Mouse (Mus musculus) kidney, adult 2 months (tissue): Measurements from ENCODE around the gene Kank2. TPM values are rescaled to one million over a fixed set of nuclear protein-coding genes. Genes with fewer than 3 reads are reported as not detected.
A peak's percentile ranks its signal among the peaks of the same experiment; 100 is the strongest.

ENCODE experiments used
- DNase-seq: peaks from one replicate; pipeline ENCODE4 v3.0.0; 2021
- H3K27ac ChIP-seq: fragments of 200-500 bp; 2 replicates; pipeline ENCODE4 v1.5.1; 2012; ENCODE audit warnings: low read depth, low read length, control low read depth, inconsistent platforms; ENCODE audit not compliant: insufficient read depth
- H3K27me3 ChIP-seq: fragments of 200-500 bp; replicated peaks from 2 replicates; pipeline ENCODE4 v1.6.1; 2012; ENCODE audit warnings: mild to moderate bottlenecking, moderate library complexity, low read length, inconsistent platforms; ENCODE audit not compliant: control insufficient read depth, insufficient read depth
- H3K36me3 ChIP-seq: fragments of 200-500 bp; 2 replicates; pipeline ENCODE4 v1.6.1; 2012; ENCODE audit warnings: mild to moderate bottlenecking, moderate library complexity, low read length, inconsistent platforms; ENCODE audit not compliant: control insufficient read depth, insufficient read depth
- H3K4me1 ChIP-seq: fragments of 200-500 bp; 2 replicates; pipeline ENCODE4 v1.6.1; 2011; ENCODE audit warnings: low read length; ENCODE audit not compliant: control insufficient read depth, insufficient read depth
- H3K4me3 ChIP-seq: fragments of 200-500 bp; 2 replicates; pipeline ENCODE4 v1.5.1; 2011; ENCODE audit warnings: mild to moderate bottlenecking, low read depth, low read length, control low read depth; ENCODE audit not compliant: insufficient read depth
- CTCF ChIP-seq: fragments of 200-500 bp; conservative IDR thresholded peaks from 2 replicates; pipeline ENCODE4 v1.5.1; 2011; ENCODE audit warnings: low read depth, mild to moderate bottlenecking, control low read depth, low read length, moderate library complexity, mixed read lengths; ENCODE audit not compliant: insufficient read depth, insufficient read length
- POLR2A ChIP-seq: fragments of 200-500 bp; IDR thresholded peaks from one replicate; pipeline ENCODE4 v1.6.1; 2011; ENCODE audit warnings: low read depth, low read length, control low read depth
- WGBS: fragments of 180-500 bp; shearing (Covaris S2); methylation state at CpG from one replicate; pipeline ENCODE4 v1.1.7; 2018; 5-methylcytosine and 5-hydroxymethylcytosine counted together
- polyA plus RNA-seq: library from polyadenylated mRNA; depleted of rRNA; stranded (reverse); fragments of >200 nt; gene quantifications from 2 replicates; pipeline ENCODE4 v1.2.3, GENCODE M21; 2012

Kank2 gene
- polyA plus RNA-seq, 1 experiment, result 21.8 TPM

GRCm38 (mm10) chr9:21841340-21841739 is 42.8 kb upstream of the Kank2 start:
- H3K4me1 ChIP-seq, result no peaks in the 10 kb centered on the region
- 94% methylated on average over 6 of the region's 6 CpGs for WGBS
- no peak overlapping the region for H3K27ac ChIP-seq
- DNase-seq, result no peak
- H3K27me3 ChIP-seq, result no peaks in the 10 kb centered on the region
- no peak overlapping the region for H3K4me3 ChIP-seq
- H3K36me3 ChIP-seq, result no peaks in the 10 kb centered on the region; the same call in 1 of the 2 replicates
- TF ChIP-seq CTCF (no peak), POLR2A (no peak)

DNA sequence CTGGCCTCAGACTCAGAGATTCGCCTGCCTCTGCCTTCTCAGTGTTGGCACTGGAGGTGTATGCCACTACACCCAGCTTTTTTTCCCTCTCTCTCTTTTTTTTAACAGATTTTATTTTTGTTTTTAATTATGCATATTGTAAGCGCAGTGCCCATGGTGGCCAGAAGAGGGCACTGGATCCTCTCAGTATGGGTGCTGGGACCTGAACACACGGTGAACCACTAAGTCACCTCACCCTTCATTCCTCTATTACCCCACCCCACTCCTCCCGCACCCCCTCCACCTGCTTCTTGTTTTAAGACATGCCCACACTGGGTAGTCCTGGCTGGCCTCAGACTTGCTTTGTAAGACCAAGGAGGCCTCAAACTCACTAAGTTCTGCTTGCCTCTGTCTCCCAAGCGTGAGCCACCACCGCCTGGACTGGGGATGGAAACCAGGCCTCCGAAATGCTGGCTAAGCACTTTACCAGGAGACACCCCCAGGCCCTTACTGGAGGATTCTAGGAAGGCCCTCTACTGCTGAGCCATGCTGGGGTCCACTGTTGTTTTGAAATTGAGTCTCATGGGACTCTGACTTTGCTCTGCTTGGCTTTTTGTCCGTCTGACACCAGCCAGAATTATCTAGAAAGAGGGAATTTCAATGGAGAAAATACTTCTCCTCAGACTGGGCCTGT is 41.7 kb upstream of the Kank2 start:
- Histone ChIP-seq H3K36me3 (no peaks in the 10 kb centered on the region; the same call in 1 of the 2 replicates), H3K27ac (no peak overlapping the region), H3K27me3 (no peaks in the 10 kb centered on the region), H3K4me3 (no peak overlapping the region), H3K4me1 (no peaks in the 10 kb centered on the region)
- peak; percentile 64 for DNase-seq
- TF ChIP-seq POLR2A (no peak), CTCF (peak; percentile 85)
- WGBS, result 58% methylated on average over 8 of the region's 8 CpGs

GRCm38 (mm10) chr9:21837690-21838089 is 39.1 kb upstream of the Kank2 start:
- H3K27ac ChIP-seq, result no peak overlapping the region
- H3K4me3 ChIP-seq, result no peak overlapping the region
- no peaks in the 10 kb centered on the region for H3K27me3 ChIP-seq
- no peaks in the 10 kb centered on the region for H3K36me3 ChIP-seq
- H3K4me1 ChIP-seq, result no peaks in the 10 kb centered on the region; the same call in 1 of the 2 replicates
- TF ChIP-seq POLR2A (no peak), CTCF (no peak)
- DNase-seq, result no peak
- 99% methylated on average over 2 of the region's 2 CpGs for WGBS

GRCm38 (mm10) chr9:21835258-21835912 is 36.8 kb upstream of the Kank2 start, which contains the start of gene Angptl8:
Gene Angptl8, plus strand, starts transcription at chr9:21835510.
- 47% methylated on average over 15 of the region's 15 CpGs for WGBS
- H3K27me3 ChIP-seq, result no peaks in the 10 kb centered on the region
- H3K4me1 ChIP-seq, result no peaks in the 10 kb centered on the region; the same call in 1 of the 2 replicates
- no peak within 1 kb of the TSS for H3K27ac ChIP-seq
- DNase-seq, result peak; percentile 87
- TF ChIP-seq CTCF, result no peak
- TF ChIP-seq POLR2A, result no peak
- H3K36me3 ChIP-seq, result no peaks in the 10 kb centered on the region
- H3K4me3 ChIP-seq, result peak within 1 kb of the TSS; percentile 13; the same call in 1 of the 2 replicates

DNA sequence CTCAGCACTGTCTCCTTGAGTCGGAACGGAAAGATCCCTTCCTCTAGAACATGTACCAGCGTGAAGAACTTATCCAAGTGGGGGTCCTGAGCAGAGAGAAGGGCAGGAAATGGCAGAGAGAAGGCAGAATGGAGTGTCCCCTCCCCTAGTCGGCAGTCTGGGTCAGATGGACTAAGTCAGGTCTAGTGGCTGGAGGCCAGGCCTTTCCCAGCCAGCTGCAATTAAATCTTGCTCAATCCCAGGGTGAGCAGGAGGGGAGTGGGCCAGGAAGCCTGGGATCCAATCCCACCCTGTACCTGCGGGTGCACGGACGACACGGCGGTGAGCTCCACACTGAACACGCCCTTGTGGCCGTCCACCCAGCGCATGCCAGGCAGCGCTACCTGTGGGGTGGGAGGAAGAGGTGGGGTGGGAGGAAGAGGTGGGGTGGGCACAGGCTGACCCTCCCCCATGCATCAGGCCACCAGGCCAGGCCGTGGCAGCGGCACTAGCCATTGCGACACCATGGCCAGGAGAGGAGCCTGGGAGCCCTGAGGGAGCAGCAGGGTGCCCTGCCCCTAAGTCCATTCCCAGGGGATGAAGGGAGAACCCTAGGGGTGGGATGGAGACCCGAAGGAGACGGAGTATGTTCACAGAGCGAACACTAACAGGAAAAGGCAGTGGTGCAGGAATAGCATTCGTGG is 33.2 kb upstream of the Kank2 start:
- WGBS, result 83% methylated on average over 20 of the region's 20 CpGs
- Histone ChIP-seq H3K36me3 (no peaks in the 10 kb centered on the region), H3K27me3 (no peaks in the 10 kb centered on the region), H3K4me3 (no peak overlapping the region), H3K27ac (no peak overlapping the region), H3K4me1 (no peaks in the 10 kb centered on the region; the same call in 1 of the 2 replicates)
- DNase-seq, result no peak
- TF ChIP-seq POLR2A (no peak), CTCF (no peak)

DNA sequence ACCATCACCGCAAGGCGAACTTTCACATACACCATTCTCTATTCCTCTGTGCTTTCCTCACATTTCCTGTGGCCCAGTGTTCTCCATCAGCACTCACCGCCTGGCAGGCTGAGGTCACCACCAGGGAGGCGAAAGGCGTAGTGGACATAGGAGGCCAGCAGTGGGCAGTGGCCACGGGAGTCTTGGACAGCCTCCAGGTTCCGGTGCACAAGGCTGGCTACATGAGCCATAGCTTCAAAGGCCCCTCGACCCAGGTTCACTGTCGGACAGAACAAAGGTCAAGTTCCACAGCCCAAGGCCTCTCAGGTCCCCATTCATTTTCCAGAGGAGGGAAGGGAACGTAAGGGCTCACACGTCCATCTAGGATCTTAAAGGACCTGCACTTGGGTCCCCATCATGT is 32.4 kb upstream of the Kank2 start:
- no peak overlapping the region for H3K4me3 ChIP-seq
- no peaks in the 10 kb centered on the region for H3K27me3 ChIP-seq
- no peaks in the 10 kb centered on the region for H3K36me3 ChIP-seq
- peak; percentile 76 for DNase-seq
- no peak overlapping the region for H3K27ac ChIP-seq
- H3K4me1 ChIP-seq, result no peaks in the 10 kb centered on the region; the same call in 1 of the 2 replicates
- no peak for TF ChIP-seq POLR2A
- peak; percentile 44 for TF ChIP-seq CTCF
- 53% methylated on average over 11 of the region's 11 CpGs for WGBS

DNA sequence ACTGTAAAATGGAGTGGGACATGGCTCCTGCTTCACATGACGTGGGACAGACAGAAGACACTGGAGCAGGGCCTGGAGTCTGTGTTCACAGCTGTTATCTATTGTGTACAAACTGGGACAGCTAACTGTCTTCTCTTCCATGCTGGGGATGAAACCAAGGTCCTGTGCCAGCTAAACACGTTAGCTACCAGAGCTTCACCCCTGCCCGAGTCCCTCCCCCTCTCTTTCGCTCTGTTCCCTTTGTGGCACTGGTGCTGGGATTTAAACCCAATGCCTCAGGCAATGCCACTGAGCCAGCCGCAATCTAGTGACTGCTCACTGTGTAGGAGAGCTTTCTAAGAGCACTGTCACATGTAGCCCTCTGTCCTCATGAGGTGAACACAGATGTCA is 31.9 kb upstream of the Kank2 start:
- DNase-seq, result no peak
- no peak overlapping the region for H3K27ac ChIP-seq
- TF ChIP-seq CTCF (no peak), POLR2A (no peak)
- no peaks in the 10 kb centered on the region for H3K27me3 ChIP-seq
- H3K4me1 ChIP-seq, result no peaks in the 10 kb centered on the region; the same call in 1 of the 2 replicates
- 82% methylated on average over 5 of the region's 5 CpGs for WGBS
- no peaks in the 10 kb centered on the region for H3K36me3 ChIP-seq
- no peak overlapping the region for H3K4me3 ChIP-seq
